Mouse (Mus musculus): Measurements from ENCODE around the gene Troap.

Gene Troap

DNA sequence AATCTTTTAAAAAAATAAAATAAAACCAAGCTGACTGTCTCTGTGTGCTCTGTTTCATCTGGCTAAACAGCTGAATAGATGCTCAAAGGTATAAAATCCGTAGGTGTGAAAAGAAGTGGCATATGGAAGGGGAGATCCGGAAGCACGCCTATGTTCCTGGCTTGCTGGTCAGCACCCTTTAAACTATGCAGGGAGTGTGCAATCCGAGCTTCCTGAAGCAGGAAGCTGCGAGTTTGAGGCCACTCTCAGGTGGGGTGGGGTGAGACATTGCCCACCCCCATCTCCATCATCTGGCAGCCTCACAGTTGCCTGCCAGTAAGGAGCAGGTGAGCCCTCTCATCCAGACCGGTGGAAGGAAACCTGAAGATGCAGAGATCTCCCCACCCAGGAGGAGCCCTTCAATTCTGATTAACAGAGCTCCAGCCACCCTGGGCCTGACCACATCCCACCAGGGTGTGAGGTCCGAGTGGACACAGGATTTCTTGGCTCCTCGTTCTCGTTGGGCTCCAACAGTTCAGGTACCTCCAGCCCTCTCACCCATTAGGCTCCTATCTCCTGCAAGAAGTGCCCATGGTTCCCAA is at the start of gene Troap:
Troap (plus strand) TSS at position 557 of the 581 bp plus-strand sequence.
- no peak for DNase-seq (ENCODE audit: low spot score)

DNA sequence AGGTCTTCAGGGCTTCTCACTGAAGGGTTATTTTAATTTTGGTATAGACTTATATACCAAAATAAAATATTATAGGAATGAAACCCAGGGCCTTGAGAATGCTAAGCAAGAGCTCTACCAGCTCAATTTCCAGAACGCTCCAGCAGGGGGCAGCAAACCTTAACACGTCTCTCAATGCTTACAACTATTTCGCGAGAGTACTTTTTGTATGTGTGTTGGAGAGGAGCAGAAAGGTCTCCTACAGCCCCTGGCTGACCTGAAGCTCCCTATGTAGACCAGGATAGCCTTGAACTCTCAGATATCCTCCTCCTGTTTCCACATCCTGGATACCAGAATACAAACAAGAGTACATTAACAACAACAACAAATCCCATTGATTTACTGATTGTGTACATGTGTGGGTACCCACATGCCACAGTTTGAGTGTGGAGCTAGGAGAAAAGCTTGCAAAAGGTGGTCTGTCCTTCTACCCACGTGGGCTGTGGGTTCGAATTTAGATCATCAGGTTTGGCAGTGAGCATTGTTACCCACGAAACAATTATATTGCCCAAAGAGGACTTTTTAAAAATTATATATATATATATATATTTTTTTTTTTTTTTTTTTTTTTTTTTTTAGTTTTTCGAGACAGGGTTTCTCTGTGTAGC is 49.6 kb upstream of the Troap start:
- peak; percentile 69 for DNase-seq (ENCODE audit: low spot score)

DNA sequence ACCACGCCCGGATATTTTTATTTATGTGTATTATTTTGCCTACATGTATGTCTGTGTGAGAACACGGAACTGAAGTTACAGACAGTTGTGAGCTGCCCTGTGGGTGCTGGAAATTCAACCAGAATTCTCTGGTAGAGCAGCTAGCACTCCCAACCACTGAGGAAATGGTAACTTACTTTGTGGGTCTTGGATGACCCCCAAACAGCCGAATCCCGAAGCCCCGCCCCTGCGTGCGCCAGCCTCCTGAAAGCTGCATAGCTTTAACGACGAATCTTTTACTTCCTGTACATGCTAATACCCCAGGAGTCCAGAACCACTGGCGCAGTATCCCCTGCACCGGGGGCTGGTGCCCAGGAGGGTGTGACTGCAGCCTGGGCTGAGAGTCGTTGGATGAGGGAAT is 49.0 kb upstream of the Troap start:
- no peak for DNase-seq (ENCODE audit: low spot score)

DNA sequence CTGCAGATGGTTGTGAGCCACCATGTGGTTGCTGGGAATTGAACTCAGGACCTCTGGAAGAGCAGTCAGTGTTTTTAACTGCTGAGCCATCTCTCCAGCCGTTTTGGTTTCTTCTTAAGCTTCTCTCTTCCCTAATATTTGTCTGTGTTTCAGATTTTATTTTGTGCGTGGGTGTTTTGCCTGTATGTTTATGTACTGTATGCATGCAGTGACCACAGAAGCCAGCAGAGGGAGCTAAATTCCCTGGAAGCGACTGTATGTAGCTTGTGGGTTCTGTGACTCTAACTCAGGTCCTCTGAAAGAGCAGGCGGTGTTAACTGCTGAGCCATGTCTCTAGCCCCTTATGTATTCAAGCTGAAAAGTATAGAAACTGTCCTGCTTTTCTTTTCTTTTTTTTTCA is 48.1 kb upstream of the Troap start:
- peak; percentile 29 for DNase-seq (ENCODE audit: low spot score)

DNA sequence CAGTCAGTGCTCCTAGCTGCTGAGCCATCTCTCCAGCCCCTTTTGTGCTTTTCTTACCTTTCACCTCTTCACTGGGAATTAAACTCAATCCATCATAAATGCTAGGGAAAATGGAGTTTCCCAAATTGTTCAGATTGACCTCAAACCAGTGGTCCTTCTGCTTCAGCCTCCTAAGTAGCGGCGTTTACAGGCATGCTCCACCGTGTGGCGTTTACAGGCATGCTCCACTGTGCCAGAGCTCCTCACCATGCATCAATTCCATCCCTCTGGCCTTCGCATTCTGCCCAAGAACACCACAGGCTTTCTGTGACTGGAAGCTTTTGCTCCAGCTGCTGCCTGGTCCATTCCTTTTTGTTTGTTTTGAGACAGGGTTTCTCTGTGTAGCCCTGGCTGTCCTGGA is 47.3 kb upstream of the Troap start:
- DNase-seq (ENCODE audit: low spot score): no peak

DNA sequence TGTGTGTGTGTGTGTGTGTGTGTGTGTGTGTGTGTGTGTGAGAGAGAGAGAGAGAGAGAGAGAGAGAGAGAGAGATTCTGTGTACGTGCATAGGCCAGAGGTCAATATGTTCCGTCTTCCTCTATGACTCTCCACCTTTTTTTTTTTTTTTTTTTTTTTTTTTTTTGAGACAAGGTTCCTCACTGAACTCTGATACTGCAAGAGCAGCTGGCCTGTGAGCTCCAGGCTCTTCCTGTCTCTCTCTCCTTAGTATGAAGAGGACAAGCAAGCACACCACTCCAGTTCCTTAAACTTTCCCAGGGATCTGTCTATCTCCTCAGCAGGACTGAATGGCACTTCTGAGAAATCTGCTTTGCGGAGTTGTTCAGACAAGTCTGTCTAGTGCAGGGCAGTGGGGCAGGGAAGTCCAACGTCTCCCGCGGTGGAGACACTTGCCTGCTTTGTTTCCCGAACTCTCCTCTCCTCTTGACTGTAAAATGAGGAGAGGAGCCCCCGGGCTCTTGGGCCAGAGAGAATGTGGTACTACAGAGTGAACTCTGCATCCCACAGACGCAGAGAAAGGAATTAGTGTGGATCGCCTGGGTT is 45.4 kb upstream of the Troap start:
- no peak for DNase-seq (ENCODE audit: low spot score)

DNA sequence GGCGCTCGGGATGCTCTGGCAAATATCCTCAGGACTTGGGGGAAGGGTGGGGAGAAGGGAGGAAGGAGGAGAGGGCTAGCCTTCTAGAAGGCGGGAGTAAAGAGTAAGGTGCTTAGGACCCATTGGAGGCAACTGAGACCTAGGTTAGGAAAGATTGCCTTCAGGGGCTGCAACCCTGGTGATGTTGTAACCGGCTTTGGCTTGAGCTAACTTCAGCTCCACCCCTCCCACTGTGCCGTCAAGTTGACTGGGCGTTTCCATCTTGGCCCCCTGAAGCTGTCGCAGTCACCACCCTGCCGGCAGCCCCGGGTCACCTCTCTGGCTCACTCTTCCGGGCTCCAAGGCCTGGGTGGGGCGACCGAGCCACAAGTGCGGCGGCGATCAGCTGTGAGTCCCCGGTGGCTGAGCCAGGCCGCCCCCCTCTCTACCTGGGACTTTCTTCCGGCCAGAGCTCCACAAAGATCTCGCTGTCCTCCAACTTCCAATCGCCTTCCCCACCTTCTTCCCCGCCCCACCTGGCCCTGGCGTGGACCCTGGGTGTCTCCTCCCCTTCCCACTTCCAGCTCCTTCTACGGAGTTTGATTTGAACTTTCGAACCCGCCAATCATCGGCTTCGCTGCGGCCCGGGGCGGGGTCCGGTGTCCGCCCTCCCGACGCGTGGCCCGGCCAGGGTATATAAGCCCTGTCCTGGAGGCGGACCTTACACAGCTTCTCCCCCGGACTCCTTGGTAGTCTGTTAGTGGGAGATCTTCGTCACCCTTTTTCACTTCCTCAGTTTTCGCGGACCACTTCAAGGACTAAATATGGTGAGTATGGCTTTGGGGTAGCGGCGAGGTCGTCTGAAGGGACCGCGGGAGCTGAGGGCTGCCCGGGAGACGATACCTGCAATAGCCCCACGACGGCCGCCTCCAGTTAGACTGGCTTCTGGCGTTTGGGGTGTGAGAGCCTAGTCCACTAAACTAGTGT is 44.5 kb upstream of the Troap start, which contains the start of gene Tuba1c:
Tuba1c (plus strand) TSS at position 273 of the 966 bp plus-strand sequence.
- peak; percentile 92 for DNase-seq (ENCODE audit: low spot score)

DNA sequence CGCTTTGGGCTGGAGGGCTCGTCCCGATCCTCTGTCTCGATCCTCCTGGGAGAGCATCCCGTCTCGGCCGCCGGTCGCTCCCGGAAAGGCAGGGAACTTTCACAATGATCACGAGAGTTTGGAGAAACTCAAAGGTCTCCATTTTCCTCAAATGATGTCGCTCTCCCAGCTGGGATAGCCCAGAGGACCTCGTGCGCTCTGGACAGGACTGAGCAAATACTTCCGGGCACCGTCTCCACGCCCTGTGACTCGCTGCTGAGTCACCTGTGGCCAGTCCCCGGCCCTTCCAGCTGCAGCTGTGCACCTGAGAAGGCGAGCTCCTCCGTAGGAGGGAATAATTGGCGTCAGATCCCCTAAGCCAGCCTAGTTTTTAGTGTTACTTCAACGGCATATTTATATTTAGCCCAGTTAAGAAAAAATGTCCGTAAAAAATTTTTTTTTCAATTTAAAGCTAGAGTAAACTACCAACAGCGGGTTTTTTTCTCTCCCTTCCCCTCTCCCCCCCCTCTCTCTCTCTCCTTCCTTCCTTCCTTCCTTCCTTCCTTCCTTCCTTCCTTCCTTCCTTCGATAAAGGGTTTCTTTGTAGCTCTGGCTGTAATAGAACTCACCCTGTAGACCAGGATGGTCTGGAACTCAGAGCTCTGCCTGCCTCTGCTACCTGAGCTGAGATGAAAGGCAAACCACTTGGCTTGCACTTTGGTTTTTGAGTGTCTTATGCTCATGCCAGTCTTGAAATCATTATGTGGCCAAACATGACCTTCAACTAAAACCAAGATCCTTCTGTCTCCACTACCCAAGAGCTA is 43.6 kb upstream of the Troap start:
- peak; percentile 29 for DNase-seq (ENCODE audit: low spot score)

DNA sequence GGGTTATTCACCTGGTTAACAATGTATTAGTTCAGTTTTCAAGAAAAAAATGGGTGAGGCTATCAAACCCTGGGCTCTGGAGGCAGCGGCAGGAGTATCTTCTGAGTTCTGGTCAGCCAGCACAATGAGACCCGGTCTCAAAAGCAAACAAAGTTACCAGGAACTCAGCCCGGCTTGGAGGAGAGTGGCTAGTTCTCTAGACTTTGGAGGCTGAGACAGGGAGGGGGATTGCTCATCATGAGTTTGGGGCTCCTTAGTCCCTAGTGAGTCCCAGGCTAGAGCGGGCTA is 43.0 kb upstream of the Troap start:
- DNase-seq (ENCODE audit: low spot score): no peak

DNA sequence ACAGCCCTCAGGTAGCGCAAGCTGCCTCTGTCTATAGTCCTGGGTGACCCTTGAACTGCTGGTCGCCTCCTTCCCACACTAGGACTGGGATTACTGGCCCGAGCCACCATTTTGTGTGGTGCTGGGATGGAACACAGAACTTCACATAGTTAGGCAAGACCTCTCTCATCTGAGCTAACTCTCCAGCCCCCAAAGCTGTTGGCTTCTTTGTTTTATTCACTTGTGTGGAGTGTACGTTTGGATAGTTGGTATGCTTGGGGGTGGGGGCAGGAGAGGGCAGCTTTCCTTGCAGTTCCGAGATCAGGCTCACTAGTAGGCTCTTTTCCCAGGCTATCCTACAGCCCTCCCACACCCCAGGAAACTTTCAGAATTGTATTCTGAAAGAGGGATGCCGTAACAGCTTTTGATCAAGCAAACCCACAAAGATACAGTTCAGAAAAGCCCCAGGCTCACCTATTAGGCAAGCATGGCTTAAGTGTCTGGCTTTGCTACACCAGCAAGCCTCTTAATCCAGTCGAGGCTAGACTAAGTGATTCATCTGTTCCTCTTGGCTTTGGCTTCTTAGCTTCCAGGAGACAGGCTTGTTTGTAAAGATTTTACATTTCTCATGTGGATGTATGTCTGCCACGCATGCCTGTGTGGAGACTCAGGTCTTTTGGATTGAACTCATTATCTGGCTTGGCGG is 42.2 kb upstream of the Troap start:
- no peak for DNase-seq (ENCODE audit: low spot score)

DNA sequence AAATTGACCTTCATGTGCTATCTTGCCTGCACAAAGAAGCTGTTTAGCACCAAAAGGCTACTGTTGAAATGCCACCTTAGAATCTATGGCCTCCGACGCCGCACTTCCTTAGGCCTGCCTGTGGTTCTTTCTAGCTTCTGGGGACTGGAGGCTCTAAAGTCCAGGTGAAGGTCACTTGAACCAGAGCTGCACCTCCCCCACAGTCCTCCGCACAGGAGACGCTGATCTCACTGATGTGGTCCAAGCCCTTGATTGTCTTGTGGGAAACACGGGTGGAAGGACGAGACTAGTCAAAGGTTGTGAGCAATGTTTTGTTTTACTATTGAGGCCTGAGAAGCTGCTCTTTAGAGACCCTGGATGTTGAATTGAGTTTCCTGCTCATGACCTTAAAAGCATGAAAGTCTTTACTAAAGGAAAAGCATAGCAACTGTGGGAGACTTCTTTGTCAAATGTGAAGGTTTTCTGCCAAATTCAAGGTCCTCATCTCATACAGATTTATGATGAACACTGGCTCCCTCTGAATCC is 41.6 kb upstream of the Troap start:
- DNase-seq (ENCODE audit: low spot score): no peak

DNA sequence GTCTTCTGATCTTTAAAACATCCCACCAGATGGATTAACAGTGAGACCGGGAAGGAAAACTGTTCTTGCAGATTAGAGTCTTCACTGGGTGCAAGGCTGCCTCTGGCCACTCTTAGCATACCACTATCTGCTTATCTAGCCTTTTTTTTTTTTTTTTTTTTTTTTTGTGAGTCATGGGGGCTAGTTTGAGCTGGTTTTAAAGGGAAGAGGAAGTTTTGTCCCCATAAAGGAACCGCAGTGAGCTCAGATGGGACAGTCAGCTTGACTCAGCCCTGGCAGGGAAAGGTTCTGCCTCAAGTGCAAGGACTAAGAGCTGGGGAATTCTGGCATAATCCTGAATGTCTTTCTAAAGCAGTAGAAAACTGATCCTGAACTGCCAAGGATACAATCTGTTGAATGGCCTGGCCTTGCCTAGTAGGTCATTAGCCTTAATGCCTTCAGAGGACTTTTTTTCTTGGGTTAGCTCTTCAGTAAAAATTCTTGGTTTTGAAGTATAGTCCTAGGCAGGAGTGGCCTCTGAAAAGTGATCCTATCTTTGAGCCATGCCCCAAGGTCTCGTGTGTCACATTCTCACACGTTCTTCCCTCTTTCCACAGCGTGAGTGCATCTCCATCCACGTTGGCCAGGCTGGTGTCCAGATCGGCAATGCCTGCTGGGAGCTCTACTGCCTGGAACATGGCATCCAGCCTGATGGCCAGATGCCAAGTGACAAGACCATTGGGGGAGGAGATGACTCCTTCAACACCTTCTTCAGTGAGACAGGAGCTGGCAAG is 40.7 kb upstream of the Troap start:
- no peak for DNase-seq (ENCODE audit: low spot score)

DNA sequence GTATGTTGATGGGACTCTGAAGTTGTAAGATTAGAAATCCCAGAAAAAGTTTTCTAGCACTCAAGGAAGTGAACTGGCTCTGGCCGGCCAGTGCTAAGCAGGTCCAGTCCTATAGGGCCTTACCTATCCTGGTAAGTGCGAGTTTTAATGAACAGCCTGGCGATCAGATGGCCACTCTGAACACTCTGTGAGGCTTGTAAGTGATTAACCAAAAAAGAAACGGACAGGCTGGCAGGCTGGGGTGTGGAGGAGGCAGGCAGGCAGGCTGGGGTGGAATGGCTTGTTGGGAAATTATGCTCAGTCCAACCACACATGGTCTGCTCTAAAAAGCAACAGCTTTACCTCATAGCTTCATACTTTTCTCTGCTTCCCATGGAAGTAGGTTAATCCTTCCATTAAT is 38.9 kb upstream of the Troap start:
- no peak for DNase-seq (ENCODE audit: low spot score)

DNA sequence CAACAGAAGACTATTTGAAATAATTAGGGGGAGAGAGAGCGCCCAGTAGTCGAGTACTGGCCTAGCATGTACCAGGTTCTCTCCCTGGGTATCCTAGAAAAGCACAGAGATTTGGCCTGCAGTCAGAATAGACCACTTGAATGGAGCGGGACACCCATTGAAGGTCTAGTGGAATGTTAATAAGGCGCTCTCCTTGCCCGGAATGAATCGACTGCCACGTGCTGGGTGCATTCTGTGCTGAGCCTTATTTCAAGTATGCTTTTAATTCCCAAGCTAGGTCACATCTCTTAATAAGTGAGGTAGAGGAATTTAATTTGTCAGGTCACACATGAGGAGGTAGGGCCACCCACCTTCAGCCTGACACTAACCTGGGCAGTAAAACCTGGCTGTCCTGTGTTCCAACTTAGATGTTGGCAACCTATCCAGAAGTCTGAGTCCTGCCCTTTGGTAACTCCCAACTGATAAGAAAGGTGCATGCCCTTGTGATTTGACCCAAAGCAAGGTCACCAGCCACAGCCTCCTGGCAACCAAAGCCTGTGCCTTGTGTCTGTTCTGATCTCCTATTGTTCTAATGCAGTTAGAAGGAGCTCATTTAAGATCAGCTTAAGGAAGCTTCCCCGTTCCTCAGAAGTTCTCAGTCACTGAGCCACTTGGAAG is 38.0 kb upstream of the Troap start:
- no peak for DNase-seq (ENCODE audit: low spot score)

DNA sequence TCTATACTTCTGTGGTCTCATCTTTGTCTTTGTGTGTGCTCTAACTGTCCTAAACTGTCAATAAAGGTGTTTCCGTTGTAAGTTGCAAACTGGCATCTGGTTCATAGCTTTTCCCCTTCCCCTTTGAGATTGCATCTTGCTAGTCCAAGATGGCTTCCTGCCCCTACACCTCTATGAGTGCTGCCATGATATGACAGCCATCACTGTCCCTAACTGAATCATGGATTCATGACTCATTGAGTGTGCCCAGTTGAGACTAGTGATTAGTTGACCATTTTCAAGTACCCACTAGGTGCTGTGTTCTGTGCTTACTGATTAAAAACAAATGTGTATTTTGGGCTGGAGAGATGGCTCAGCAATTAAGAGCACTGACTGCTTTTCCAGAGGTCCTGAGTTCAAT is 36.4 kb upstream of the Troap start:
- DNase-seq (ENCODE audit: low spot score): no peak

DNA sequence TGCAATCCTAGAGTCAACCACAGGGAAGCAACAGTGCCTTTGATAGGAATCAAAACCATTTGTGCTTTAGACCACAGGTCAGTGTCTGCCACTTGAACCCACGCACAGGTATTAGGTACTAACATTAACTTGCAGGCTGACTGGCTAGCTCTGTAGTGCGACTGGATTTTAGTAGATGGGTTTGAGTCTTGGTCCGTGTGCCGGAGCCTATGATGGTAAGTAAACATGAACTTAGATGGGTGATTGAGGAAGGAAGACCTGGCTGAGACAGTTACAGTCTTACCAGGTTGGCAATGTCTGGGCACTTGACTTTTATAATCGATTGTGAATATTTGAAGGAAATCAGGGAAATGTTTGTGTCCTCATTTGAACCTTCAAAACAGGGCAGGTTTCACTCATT is 35.6 kb upstream of the Troap start:
- DNase-seq (ENCODE audit: low spot score): no peak

DNA sequence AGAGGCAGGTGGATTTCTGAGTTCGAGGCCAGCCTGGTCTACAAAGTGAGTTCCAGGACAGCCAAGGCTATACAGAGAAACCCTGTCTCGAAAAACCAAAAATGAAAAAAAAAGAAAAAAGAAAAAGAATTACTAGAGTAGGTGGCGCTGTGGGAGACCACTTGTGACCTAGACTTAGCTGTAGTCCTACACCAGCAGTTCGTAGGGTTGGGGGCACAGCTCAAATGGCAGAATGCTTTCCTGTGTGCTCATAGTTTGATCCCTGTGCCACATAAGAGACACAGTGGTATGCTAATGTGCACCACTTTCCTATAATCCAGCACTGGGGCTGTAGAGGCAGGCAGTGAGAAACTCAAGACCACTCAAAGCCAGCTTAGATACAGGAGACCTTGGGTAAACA is 35.1 kb upstream of the Troap start:
- no peak for DNase-seq (ENCODE audit: low spot score)

DNA sequence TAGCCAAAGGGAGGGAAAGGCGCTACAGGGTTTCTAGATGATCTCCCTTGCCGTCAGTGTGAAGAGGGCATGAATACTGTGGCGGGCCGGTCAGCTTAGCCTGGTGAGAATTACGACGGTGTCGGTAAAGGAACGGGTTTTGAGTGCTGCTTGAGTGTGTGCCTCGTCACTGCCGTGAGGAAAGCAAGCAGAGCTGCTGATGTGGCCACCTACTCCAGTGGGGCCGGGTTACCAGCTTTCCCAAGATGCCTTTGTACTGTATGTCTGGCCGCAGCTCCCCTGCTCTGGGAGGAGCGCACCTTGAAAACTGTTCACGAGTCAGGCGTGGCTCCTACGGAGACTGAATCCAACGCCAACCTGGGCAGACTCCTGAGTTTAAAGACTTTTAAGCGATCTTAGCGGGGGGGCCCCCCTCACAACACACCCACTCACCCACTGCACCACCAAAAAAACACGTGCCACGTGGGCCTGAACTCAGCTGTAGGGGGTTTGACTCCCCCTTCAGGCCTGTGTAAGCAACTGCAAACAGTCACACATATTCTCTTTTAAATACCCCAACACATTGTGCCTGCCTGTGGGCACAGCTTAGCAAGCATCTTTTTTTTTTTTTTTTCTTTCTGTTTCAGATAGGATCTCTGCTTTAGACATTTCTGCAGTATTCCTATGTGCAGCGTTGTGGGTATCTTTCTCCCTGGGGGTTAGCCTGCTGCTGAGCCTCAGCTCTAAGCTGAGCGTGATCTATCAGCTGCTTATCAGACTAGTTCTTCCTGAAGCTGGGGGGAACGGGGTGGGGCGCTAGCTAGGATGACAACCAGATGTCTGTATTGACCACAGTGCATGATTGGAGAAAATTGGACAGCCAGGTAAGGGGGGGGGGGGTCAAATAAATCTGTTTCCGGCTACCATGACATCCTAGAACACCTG is 34.1 kb upstream of the Troap start:
- no peak for DNase-seq (ENCODE audit: low spot score)

All from T-cell, adult 2 months (primary cell).